Mouse (Mus musculus) lung, postnatal 0 days (tissue): ENCODE measurements around the gene Nsd2.

Experiments
- CTCF ChIP-seq: IDR thresholded peaks from 2 replicates; pipeline ENCODE4 v1.5.1; 2016; ENCODE audit warnings: antibody characterized with exemption, mild to moderate bottlenecking
- EP300 ChIP-seq: IDR thresholded peaks from 2 replicates; pipeline ENCODE4 v1.6.1; 2016; ENCODE audit warnings: antibody characterized with exemption, mild to moderate bottlenecking, control low read depth

DNA sequence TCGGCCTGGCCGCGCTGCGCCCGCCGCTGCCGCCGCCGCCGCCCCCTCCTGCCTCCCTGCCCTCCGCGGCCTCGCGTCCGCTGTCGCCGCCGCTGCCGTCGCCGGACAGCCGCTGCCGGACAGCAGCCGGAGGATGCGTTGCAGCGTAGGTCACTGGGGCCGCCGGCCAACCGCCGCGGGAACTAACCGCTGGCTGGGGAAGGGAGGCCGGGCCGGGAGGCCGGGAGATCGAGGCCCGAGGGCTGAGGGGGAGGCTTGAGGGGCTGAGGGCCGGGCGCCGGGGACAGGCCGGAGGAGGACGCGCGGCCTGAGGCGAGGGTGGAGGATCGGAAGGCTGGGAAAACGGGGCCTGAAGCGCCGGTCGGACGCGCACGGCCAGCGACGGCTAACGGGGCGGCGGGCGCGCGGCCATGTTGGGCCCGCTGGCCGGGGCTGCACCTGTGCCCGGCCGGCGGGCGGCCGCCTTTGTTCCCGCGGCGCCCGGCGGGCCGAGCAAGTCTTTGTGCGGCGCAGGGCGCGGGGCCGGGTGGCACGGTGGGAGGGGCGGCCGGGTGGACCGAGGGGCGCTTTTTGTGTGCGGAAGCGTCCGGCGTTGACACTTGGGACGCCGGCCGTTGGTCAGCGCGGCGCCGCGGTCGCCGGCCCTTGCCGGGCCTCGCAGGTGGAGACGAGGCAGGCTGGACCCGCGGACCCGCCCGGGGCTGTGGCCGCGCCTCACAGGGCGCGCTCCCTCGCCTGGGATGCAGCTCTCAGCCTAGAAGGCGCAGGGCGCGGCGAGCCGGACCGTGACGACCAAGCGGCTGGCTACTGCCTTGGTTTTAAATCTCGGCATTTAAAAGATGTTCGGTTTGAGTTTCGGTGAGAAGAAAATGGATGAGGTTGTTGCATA lies 452 bp downstream of the Nsd2 start:
- no peak for TF ChIP-seq CTCF
- TF ChIP-seq EP300: no peak
